Mouse (Mus musculus): ENCODE results near the gene Lrrc8d. TPM values are rescaled to one million over a fixed set of nuclear protein-coding genes. Genes with fewer than 3 reads are reported as not detected.

Lrrc8d gene
- polyA plus RNA-seq, 1 experiment from 2014 or later = 24.4 TPM

GRCm38 (mm10) chr5:105867427-105867826, 167.7 kb downstream of the Lrrc8d start:
- Histone ChIP-seq H3K27me3 (ENCODE audit: insufficient read depth, poor library complexity, severe bottlenecking) (no peaks in the 10 kb centered on the region), H3K4me3 (no peak overlapping the region), H3K4me1 (replicated peaks) (0 out of 2 replicates have a peak, but pooled peaks cover 4% of the 10 kb centered on the region), H3K36me3 (no peaks in the 10 kb centered on the region), H3K27ac (no peak overlapping the region), H3K9me3 (no peaks in the 10 kb centered on the region)
- WGBS = 76% methylated on average over 4 of the region's 4 CpGs
- no peak for DNase-seq (ENCODE audit: low spot score)

- DNase-seq (ENCODE audit: low spot score) = no peak
- no peak overlapping the region for H3K4me3 ChIP-seq
- H3K9me3 ChIP-seq = no peaks in the 10 kb centered on the region
- no peaks in the 10 kb centered on the region for H3K36me3 ChIP-seq
- H3K27me3 ChIP-seq (ENCODE audit: insufficient read depth, poor library complexity, severe bottlenecking) = no peaks in the 10 kb centered on the region
- WGBS = 90% methylated on average over 16 of the region's 16 CpGs
- H3K4me1 ChIP-seq (replicated peaks) = 0 out of 2 replicates have a peak, but pooled peaks cover 4% of the 10 kb centered on the region
- H3K27ac ChIP-seq = no peak overlapping the region
Measured at GRCm38 (mm10) chr5:105867841-105868447, 168.2 kb downstream of the Lrrc8d start.

GRCm38 (mm10) chr5:105868593-105868992, 168.8 kb downstream of the Lrrc8d start:
- Histone ChIP-seq H3K9me3 (no peaks in the 10 kb centered on the region), H3K4me3 (no peak overlapping the region), H3K4me1 (replicated peaks) (0 out of 2 replicates have a peak, but pooled peaks cover 4% of the 10 kb centered on the region), H3K36me3 (no peaks in the 10 kb centered on the region), H3K27me3 (ENCODE audit: insufficient read depth, poor library complexity, severe bottlenecking) (no peaks in the 10 kb centered on the region), H3K27ac (no peak overlapping the region)
- 29% methylated on average over 3 of the region's 3 CpGs for WGBS
- peak; percentile 83 for DNase-seq (ENCODE audit: low spot score)

- no peak for DNase-seq (ENCODE audit: low spot score)
- Histone ChIP-seq H3K4me1 (replicated peaks) (0 out of 2 replicates have a peak, but pooled peaks cover 4% of the 10 kb centered on the region), H3K27ac (no peak overlapping the region), H3K36me3 (no peaks in the 10 kb centered on the region), H3K9me3 (no peaks in the 10 kb centered on the region), H3K27me3 (ENCODE audit: insufficient read depth, poor library complexity, severe bottlenecking) (no peaks in the 10 kb centered on the region), H3K4me3 (no peak overlapping the region)
- 87% methylated on average over 7 of the region's 7 CpGs for WGBS
Measured at GRCm38 (mm10) chr5:105869739-105870138, 170.0 kb downstream of the Lrrc8d start.

GRCm38 (mm10) chr5:105871140-105871539, 171.4 kb downstream of the Lrrc8d start:
- Histone ChIP-seq H3K4me3 (no peak overlapping the region), H3K9me3 (no peaks in the 10 kb centered on the region), H3K27ac (no peak overlapping the region), H3K4me1 (replicated peaks) (peaks cover 10% of the 10 kb centered on the region), H3K27me3 (ENCODE audit: insufficient read depth, poor library complexity, severe bottlenecking) (no peaks in the 10 kb centered on the region), H3K36me3 (no peaks in the 10 kb centered on the region)
- 69% methylated on average over 3 of the region's 3 CpGs for WGBS
- no peak for DNase-seq (ENCODE audit: low spot score)

- Histone ChIP-seq H3K27ac (no peak overlapping the region), H3K27me3 (ENCODE audit: insufficient read depth, poor library complexity, severe bottlenecking) (no peaks in the 10 kb centered on the region), H3K9me3 (no peaks in the 10 kb centered on the region), H3K4me3 (no peak overlapping the region), H3K4me1 (replicated peaks) (peaks cover 12% of the 10 kb centered on the region), H3K36me3 (no peaks in the 10 kb centered on the region)
- no peak for DNase-seq (ENCODE audit: low spot score)
- WGBS = 86% methylated on average over 8 of the region's 8 CpGs
Measured at GRCm38 (mm10) chr5:105872176-105872575, 172.4 kb downstream of the Lrrc8d start.

GRCm38 (mm10) chr5:105872916-105873315, 173.1 kb downstream of the Lrrc8d start:
- Histone ChIP-seq H3K4me3 (no peak overlapping the region), H3K27me3 (ENCODE audit: insufficient read depth, poor library complexity, severe bottlenecking) (no peaks in the 10 kb centered on the region), H3K4me1 (replicated peaks) (peaks cover 16% of the 10 kb centered on the region), H3K36me3 (no peaks in the 10 kb centered on the region), H3K9me3 (no peaks in the 10 kb centered on the region), H3K27ac (no peak overlapping the region)
- no peak for DNase-seq (ENCODE audit: low spot score)
- WGBS = 79% methylated on average over 7 of the region's 7 CpGs

- Histone ChIP-seq H3K4me1 (replicated peaks) (peaks cover 22% of the 10 kb centered on the region), H3K36me3 (no peaks in the 10 kb centered on the region), H3K9me3 (no peaks in the 10 kb centered on the region), H3K27ac (no peak overlapping the region), H3K4me3 (no peak overlapping the region), H3K27me3 (ENCODE audit: insufficient read depth, poor library complexity, severe bottlenecking) (no peaks in the 10 kb centered on the region)
- DNase-seq (ENCODE audit: low spot score) = no peak
- 79% methylated on average over 3 of the region's 3 CpGs for WGBS
Measured at GRCm38 (mm10) chr5:105873774-105874173, 174.0 kb downstream of the Lrrc8d start.

DNA sequence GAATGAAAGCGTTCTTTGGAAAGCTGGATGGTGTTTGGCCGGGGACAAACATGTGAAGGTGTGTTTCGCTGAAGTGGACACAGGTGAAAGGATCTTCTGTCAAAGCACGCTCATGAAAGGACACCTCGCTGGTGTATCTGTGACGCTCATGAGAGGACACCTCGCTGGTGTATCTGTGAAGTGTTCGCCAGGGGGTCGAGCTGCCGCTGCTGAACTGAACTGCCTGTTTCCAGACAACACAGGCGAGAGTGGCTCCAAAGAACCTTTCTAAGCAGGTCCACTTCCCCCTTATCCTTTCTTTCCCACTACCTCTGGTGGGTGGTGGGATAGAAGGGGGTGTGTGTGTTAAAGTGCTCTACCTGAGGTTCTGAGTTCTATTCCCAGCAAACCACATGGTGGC, 174.7 kb downstream of the Lrrc8d start:
- H3K27me3 ChIP-seq (ENCODE audit: insufficient read depth, poor library complexity, severe bottlenecking) = no peaks in the 10 kb centered on the region
- H3K4me3 ChIP-seq = no peak overlapping the region
- no peak overlapping the region for H3K27ac ChIP-seq
- H3K9me3 ChIP-seq = no peaks in the 10 kb centered on the region
- no peaks in the 10 kb centered on the region for H3K36me3 ChIP-seq
- no peak for DNase-seq (ENCODE audit: low spot score)
- H3K4me1 ChIP-seq (replicated peaks) = peaks cover 29% of the 10 kb centered on the region
- 93% methylated on average over 11 of the region's 11 CpGs for WGBS

- Histone ChIP-seq H3K4me1 (replicated peaks) (peaks cover 32% of the 10 kb centered on the region), H3K36me3 (peaks cover 13% of the 10 kb centered on the region), H3K27ac (peak within 1 kb of the TSS; percentile 100), H3K4me3 (peak within 1 kb of the TSS; percentile 98), H3K27me3 (ENCODE audit: insufficient read depth, poor library complexity, severe bottlenecking) (no peaks in the 10 kb centered on the region), H3K9me3 (no peaks in the 10 kb centered on the region)
- peak; percentile 97 for DNase-seq (ENCODE audit: low spot score)
- WGBS = under 1% methylated on average over 69 of the region's 83 CpGs
Measured at GRCm38 (mm10) chr5:105876068-105876924, 176.5 kb downstream of the Lrrc8d start, which contains the start of gene Zfp326. Gene Zfp326, plus strand, starts transcription at chr5:105876565.

GRCm38 (mm10) chr5:105876925-105877774, 177.4 kb downstream of the Lrrc8d start:
- no peak for DNase-seq (ENCODE audit: low spot score)
- Histone ChIP-seq H3K27ac (peak overlapping the region; percentile 100), H3K4me3 (peak overlapping the region; percentile 98), H3K4me1 (replicated peaks) (peaks cover 32% of the 10 kb centered on the region), H3K27me3 (ENCODE audit: insufficient read depth, poor library complexity, severe bottlenecking) (no peaks in the 10 kb centered on the region), H3K9me3 (no peaks in the 10 kb centered on the region), H3K36me3 (peaks cover 21% of the 10 kb centered on the region)
- 1% methylated on average over 46 of the region's 46 CpGs for WGBS

Data from hindbrain, embryonic 10.5 days (tissue).